Mouse (Mus musculus) thymus, postnatal 4 days (tissue): ENCODE results near the gene Cfap157.
A peak's percentile ranks its signal among the peaks of the same experiment; 100 is the strongest.

Experiments
- DNase-seq: peaks from one replicate; pipeline ENCODE4 v3.0.0; 2021

Cfap157 gene

DNA sequence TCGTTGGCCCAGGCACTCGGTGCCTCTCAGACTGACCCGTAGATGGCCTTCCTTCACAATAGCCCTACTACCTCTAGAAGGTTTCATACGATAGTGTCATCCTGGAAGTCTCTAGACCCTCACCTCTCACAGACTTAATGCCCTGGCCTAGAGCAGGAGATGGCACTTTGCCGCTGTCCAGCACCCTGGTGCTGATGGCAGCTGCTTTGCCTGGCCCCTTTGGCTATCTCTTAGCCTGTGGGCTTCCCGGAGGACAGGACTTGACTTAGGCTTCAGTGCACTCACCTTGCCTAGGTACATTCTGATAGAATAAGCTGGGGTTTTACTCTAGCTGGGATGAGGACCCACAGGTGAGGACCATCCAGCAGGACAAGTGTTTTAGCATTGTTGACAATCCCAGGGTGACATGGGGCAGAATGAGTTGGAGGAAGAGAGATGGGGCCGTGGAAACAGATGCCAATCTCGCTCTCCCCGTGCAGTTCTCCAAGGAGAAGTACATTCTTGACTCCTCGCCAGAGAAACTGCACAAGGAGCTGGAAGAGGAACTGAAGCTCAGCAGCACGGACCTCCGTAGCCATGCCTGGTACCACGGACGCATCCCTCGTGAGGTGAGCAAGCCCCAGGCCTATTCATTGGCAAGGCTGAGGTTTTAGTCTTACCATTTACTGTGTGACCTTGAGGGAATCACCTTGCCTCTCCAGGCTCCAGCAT is 39.8 kb downstream of the Cfap157 start:
- DNase-seq: no peak

DNA sequence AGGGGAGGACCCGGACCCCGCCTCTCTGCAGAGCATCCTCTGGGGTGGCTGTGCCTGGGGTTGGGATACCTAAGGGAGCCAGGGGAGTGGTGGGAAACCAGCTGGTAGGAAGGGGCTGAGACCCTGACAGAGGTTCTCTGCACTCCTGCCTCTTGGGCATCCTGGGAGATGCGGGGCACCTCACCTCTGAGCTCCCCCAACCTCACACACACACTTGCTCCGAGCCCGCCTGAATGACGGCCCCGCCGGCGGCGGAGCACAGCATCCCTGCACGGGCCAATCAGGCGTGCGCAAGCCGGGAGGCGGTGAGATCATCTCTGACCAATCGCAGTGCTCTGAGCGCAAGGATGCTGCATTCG is 42.1 kb downstream of the Cfap157 start:
- DNase-seq: no peak

- DNase-seq: no peak
Measured at GRCm38 (mm10) chr2:32741273-32742172, 42.7 kb downstream of the Cfap157 start.

- no peak for DNase-seq
Measured at GRCm38 (mm10) chr2:32740916-32741272, 43.3 kb downstream of the Cfap157 start, which contains the start of gene 6330409D20Rik. TSS of gene 6330409D20Rik (minus strand) at chr2:32741016.

DNA sequence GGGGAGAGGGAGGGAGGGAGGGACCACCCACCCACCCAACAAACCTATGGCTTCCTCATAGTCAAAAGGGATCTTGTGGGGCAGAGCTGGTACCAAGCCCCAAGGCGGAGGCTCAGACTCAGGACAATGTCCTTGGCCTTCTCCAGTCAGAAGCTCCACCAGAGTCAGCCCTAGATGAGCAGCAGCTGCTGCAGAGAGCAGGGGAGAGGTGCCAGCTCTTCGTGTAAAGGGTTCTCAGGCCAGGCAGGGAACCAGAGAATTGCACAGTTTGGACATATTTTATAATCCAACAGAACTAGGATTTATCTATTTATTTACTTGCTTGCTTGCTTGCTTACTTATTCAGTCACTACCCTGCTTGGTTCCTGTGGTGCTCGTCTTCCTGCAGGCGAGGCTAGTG is 44.9 kb downstream of the Cfap157 start:
- DNase-seq: no peak

DNA sequence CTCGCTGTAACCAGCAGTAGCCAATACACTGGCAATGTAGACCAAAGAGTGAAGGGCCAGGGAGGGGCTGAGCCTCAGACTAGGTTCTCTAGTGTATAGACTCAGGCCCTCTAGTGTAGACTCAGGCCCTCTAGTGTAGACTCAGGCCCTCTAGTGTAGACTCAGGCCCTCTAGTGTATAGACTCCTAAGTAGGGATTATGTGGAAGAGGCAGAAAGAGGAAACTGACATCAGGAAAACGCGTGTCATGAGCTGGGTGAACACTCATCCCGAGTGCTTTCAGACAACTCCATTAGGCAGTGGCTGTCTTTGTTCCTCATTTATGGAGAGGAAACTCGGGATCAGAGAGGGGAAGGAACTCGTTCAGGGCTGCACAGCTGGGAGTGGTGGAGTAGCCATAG is 47.2 kb downstream of the Cfap157 start:
- no peak for DNase-seq

DNA sequence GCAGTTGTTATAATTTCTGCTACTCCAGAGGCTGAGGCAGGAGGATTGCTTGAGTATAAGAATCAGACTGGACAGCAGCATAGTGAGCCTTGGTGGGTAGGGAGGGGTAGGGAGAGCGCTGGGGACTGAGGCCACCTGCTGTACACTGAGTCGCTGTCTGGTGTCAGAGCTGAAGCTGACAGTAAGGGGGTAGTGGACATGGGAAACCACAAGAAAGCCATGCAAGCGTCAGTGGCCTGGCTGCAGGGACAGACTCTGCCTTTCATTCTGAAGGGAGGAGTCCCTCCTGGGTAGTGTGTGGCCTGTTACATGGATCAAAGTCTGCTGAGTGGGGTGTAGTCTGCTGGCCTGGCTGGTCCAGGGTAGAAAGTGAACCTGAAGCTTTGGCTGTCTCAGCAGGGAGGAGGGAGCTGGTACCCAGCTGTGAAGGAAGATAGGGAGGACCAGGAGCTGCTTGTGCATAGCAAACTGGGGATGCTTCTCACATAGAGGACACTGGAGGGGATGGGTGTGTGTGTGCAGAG is 47.9 kb downstream of the Cfap157 start:
- DNase-seq: no peak

DNA sequence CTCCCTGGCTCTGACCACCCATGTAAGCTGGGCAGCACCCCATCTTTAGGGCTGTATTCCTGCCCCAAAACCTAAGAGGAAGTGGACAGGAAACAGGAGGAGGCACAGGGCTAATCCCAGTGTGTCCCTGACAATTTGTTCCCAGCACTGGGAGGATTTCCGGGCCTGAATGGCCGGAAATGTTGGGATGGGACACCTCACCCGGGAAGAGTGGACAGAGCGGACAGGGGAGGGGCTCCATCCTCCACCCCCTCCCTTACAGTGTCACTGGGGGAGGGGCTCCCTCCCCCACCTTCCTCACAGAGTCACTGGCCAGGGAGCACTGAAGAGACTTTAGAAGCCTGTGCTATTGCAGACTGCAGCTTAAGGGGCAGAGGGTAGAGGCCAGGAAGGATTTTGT is 49.3 kb downstream of the Cfap157 start:
- DNase-seq: no peak

DNA sequence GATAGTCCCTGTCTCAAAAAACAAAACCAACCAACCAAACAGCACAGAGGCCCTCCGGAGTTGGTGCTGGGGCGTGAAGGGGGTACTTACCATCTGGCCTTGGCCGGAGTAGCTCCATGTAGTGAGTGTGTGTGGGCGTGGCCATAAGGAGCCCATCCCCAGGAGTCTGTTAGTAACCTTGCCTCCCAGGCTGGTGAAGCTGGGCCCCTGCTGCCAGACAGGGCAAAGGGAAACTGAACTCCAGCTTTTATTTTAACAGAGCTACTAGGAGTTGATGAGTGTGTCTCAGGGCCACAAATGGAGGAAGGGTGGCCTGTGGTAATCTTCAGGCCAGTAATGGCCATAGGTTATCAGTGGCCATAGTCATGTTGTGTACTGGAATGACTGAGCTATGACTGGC is 49.7 kb downstream of the Cfap157 start:
- no peak for DNase-seq

DNA sequence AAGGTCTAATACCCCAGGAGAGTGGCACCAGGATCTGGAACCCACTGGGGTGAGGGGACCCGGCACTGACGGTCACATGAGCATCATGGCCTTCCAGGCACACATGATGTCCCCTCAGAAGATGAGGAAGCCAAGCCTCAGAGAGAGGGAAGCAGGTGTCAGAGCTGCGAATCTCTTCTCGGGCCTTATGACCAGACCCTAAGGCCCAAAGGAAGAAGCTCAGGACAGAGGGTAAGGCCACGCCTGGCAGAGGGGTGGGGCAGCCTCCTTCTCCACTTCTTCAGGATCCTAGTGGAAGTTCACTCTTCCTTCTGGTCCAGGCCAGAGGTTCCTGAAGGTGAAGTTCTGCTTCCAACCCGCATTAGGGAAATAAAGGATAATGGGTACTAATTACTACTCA is 51.5 kb downstream of the Cfap157 start:
- no peak for DNase-seq

DNA sequence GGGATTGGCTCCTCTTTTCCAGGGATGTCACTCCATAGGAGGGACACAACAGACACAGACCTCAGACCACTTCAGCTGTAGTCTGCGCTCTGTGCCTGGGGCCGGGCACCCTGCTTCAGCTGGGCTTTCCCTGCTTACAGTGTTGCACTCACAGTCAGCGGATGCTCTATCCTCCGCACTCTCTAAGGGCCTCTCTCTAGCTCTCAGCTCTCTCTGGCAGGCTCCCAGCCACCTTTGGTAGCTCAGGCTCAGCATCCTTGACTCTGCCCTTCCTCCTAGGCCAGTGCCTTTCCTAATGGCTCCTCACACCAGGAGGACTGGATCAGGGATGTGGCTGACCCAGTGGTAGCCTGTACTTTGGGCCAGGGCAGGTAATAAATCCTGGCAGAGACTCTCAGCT is 52.3 kb downstream of the Cfap157 start:
- no peak for DNase-seq

DNA sequence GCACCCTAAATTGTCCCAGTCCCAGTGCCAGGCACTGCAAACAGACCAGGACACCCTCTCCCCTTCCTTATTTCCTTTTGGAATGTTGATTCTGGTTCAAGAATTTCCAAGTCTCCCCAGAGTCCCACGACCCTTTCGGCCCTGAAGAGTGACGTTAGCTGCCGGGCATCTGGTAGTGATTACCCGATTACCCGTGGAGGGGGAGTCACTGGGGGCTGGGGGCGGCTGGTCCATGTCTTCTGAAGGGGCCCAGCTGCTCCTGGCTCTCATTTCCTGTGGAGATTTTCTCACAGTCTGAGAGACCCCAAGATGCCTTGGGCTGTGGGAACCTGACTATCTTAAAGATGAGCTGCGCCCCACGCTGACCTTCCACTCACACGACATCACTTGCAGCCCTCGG is 53.4 kb downstream of the Cfap157 start:
- DNase-seq: no peak

GRCm38 (mm10) chr2:32729547-32729946 is 54.7 kb downstream of the Cfap157 start:
- DNase-seq: no peak

DNA sequence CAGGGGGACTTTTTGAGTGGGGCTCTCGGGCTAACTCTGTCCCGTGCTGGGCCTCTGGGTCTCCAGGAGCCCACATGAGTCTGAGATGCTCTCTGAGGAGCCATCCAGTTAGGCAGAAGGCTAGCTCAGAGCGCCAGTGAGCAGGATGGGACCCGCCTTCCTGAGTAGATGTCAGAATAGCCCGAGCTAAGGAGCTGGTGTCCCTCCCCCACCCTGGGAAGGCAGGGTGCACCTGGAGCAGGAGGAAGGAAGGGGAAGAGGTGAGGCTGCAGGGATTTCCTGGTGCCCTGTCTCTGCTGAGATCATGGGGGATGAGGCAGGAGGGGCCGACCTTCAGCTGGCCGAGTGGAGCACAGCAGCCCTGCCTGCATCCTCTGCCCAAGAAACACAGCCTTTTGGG is 55.8 kb downstream of the Cfap157 start:
- no peak for DNase-seq

- peak; percentile 81 for DNase-seq
Measured at GRCm38 (mm10) chr2:32727435-32727834, 56.8 kb downstream of the Cfap157 start.
